Mouse (Mus musculus) brain, embryonic 14.5 days (tissue): ENCODE measurements at regions not wholly inside any gene's neighbourhood (a gene's known extent, or its start where the extent isn't known, plus 50 kb on each side); places are given as distances from the start of the nearest gene placed in this dataset.
"Not testable (repeated sequence)": the region's sequence is repeated elsewhere in the genome, so short reads cannot be mapped to it uniquely, and the experiment has no call there.

ENCODE experiments used
- CTCF ChIP-seq: fragments of 200-500 bp; IDR thresholded peaks from 2 replicates; pipeline ENCODE4 v1.5.1; 2012; ENCODE audit warnings: inconsistent platforms, mild to moderate bottlenecking, moderate library complexity, borderline replicate concordance; ENCODE audit not compliant: insufficient read depth, insufficient read length; ENCODE audit errors: extremely low read depth
- POLR2A ChIP-seq: fragments of 200-500 bp; IDR thresholded peaks from 2 replicates; pipeline ENCODE4 v1.6.1; 2012; ENCODE audit warnings: mild to moderate bottlenecking, inconsistent platforms, borderline replicate concordance; ENCODE audit not compliant: poor library complexity, insufficient read depth, insufficient read length, severe bottlenecking; ENCODE audit errors: extremely low read depth

GRCm38 (mm10) chr10:48549791-48550190 lies 1238.8 kb downstream of the Grik2 start:
- not testable (repeated sequence) for TF ChIP-seq CTCF, POLR2A
